Mouse (Mus musculus) brain, embryonic 14.5 days (tissue): Measurements from ENCODE around the gene Nell1.

Experiments used
- CTCF ChIP-seq: fragments of 200-500 bp; IDR thresholded peaks from 2 replicates; pipeline ENCODE4 v1.5.1; 2012; ENCODE audit warnings: inconsistent platforms, mild to moderate bottlenecking, moderate library complexity, borderline replicate concordance; ENCODE audit not compliant: insufficient read depth, insufficient read length; ENCODE audit errors: extremely low read depth
- POLR2A ChIP-seq: fragments of 200-500 bp; IDR thresholded peaks from 2 replicates; pipeline ENCODE4 v1.6.1; 2012; ENCODE audit warnings: mild to moderate bottlenecking, inconsistent platforms, borderline replicate concordance; ENCODE audit not compliant: poor library complexity, insufficient read depth, insufficient read length, severe bottlenecking; ENCODE audit errors: extremely low read depth

- no peak for TF ChIP-seq POLR2A
- TF ChIP-seq CTCF, result no peak
Measured at GRCm38 (mm10) chr7:49975441-49976121, 917 bp downstream of the Nell1 start.
